Mouse (Mus musculus): ENCODE measurements around the gene Gca. TPM values are rescaled to one million over a fixed set of nuclear protein-coding genes. Genes with fewer than 3 reads are reported as not detected.

Gene Gca
- polyA plus RNA-seq (2016; fragmentation: Nextera tagmentation; extraction: Ambion mirVana) = 0.41 and 0.52 TPM in 2 replicates

DNA sequence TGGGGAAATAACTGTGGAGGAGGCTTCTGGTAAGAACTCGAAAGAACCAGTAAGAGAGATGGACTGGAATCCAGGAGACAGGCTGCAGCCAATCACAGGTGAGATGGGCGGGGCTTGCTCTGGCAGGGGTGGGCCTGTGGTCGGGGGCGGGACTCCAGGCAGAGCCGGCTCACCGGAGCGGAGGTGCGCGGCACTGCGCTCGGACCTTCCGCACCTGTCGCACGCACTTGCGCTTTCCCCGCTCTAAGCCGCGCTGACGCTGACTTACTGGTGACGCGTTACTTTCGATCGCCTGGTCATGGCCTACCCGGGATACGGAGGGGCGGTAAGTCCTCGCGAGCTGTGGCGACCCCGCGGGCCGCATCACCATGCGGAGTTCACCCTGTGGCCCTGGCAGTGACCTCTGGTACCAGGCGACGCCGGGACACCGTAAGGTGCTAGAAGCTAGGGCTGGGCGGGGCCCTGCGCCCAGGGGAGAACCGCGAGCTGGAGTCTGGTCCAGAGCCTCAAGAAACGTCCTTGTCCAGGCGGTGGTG lies at the start of gene Gca:
Gene Gca, plus strand, starts transcription at position 151 of the 536 bp plus-strand sequence.
- Histone ChIP-seq H3K27ac (no peak within 1 kb of the TSS), H3K4me1 (replicated peaks) (no peaks in the 10 kb centered on the region), H3K4me2 (peak within 1 kb of the TSS; percentile 98), H3K4me3 (replicated peaks) (peak within 1 kb of the TSS; percentile 55), H3K27me3 (peaks cover 11% of the 10 kb centered on the region), H3K9ac (replicated peaks) (peak within 1 kb of the TSS; percentile 51), H3K9me3 (no peaks in the 10 kb centered on the region), H3K36me3 (no peaks in the 10 kb centered on the region)
- 1% methylated on average over 43 of the region's 43 CpGs for WGBS
- peak; percentile 91 for ATAC-seq (ENCODE audit: insufficient number of reproducible peaks, insufficient read depth, low FRiP score, low TSS enrichment, low read depth)

DNA sequence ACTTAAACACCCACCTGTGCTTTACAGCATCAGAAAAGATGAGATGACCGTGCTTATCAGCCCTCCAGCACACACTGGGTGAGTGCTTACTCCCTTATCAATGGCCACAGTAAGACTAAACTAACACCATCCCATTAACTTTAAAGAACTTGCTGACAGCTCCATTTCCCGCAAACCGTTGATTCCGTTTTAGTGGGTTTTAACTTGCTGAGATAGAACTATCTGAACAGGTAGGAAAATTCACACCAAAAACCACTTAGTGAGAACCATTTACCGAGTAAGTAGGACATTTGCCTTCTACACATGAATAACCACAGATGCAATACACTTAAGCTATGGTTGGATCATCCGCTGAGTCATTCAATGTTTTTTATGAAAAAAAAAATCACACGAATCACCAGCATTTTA lies 45.1 kb upstream of the Gca start:
- Histone ChIP-seq H3K36me3 (no peaks in the 10 kb centered on the region), H3K27me3 (no peaks in the 10 kb centered on the region), H3K4me2 (no peak overlapping the region), H3K4me3 (replicated peaks) (no peak overlapping the region), H3K9me3 (no peaks in the 10 kb centered on the region), H3K27ac (no peak overlapping the region), H3K9ac (replicated peaks) (no peak overlapping the region), H3K4me1 (replicated peaks) (no peaks in the 10 kb centered on the region)
- no peak for ATAC-seq (ENCODE audit: insufficient number of reproducible peaks, insufficient read depth, low FRiP score, low TSS enrichment, low read depth)
- WGBS = 83% methylated on average over 7 of the region's 7 CpGs

DNA sequence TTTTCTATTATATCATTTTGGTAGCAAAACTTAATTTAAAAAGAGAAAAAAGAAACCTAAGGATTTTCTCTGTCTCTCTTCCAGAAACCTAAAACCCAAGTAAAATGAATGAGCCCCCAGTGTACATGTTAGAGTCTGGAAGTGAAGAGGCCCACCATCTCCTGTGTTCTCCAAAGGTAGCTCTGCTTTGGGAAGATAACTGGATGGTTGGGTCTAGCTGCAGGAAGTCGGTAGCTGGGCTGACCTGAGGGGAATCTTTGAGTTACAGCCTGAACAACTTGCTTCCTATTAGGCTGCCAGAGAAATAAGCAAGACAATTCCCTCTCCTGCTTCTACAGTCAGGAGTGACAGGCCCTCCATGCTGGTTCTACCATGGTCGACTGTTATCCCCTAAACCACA lies 44.4 kb upstream of the Gca start:
- no peaks in the 10 kb centered on the region for H3K4me1 ChIP-seq (replicated peaks)
- no peaks in the 10 kb centered on the region for H3K27me3 ChIP-seq
- no peak overlapping the region for H3K4me3 ChIP-seq (replicated peaks)
- H3K9me3 ChIP-seq = no peaks in the 10 kb centered on the region
- no peak overlapping the region for H3K27ac ChIP-seq
- H3K9ac ChIP-seq (replicated peaks) = no peak overlapping the region
- no peak for ATAC-seq (ENCODE audit: insufficient number of reproducible peaks, insufficient read depth, low FRiP score, low TSS enrichment, low read depth)
- H3K36me3 ChIP-seq = no peaks in the 10 kb centered on the region
- WGBS = 36% methylated on average over 2 of the region's 2 CpGs
- no peak overlapping the region for H3K4me2 ChIP-seq

DNA sequence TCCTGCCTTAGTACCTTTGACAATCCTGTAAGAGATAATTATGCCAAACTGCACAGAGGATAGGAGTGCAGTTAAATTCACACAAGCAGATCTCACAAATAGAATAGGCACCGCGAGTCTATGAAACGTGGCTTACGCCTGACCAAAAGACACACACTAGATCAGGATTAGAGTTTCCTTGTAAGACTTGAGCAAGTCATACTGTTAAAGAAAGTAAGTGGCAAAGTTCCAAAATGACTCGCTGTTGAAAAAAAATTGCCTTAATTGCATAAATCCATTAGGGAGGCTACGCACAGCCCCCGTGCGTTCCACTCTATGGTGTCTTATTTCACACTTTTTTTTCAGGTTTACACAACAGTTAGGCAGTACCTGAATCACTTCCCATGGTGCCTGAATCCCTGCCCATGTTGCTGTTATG lies 41.1 kb upstream of the Gca start:
- no peaks in the 10 kb centered on the region for H3K27me3 ChIP-seq
- 71% methylated on average over 8 of the region's 8 CpGs for WGBS
- H3K36me3 ChIP-seq = no peaks in the 10 kb centered on the region
- no peak overlapping the region for H3K4me3 ChIP-seq (replicated peaks)
- ATAC-seq (ENCODE audit: insufficient number of reproducible peaks, insufficient read depth, low FRiP score, low TSS enrichment, low read depth) = no peak
- H3K27ac ChIP-seq = no peak overlapping the region
- H3K4me1 ChIP-seq (replicated peaks) = no peaks in the 10 kb centered on the region
- H3K9ac ChIP-seq (replicated peaks) = no peak overlapping the region
- no peaks in the 10 kb centered on the region for H3K9me3 ChIP-seq
- no peak overlapping the region for H3K4me2 ChIP-seq

DNA sequence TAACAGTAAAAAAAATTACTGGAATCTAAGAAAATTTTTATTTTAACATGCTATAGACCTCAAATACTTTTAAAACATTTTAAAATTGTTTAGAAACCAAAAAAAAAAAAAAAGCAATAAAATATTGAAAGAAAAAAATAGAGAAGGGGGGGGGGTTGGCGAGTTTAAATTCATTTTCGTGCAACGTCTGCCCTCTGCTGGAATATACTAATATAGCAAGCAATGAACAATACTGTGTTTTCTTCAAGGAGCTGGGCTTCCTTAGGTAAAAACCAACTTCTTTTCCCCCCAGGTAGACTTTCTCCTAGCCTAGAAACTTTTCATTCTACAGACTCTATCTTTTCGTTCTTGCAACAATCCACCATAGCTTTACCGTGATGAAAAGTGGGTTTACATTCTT lies 36.4 kb upstream of the Gca start:
- Histone ChIP-seq H3K36me3 (no peaks in the 10 kb centered on the region), H3K9me3 (no peaks in the 10 kb centered on the region), H3K27me3 (no peaks in the 10 kb centered on the region), H3K27ac (no peak overlapping the region), H3K4me3 (replicated peaks) (no peak overlapping the region), H3K4me2 (no peak overlapping the region), H3K4me1 (replicated peaks) (no peaks in the 10 kb centered on the region), H3K9ac (replicated peaks) (no peak overlapping the region)
- ATAC-seq (ENCODE audit: insufficient number of reproducible peaks, insufficient read depth, low FRiP score, low TSS enrichment, low read depth) = no peak
- 10% methylated on average over 5 of the region's 5 CpGs for WGBS

DNA sequence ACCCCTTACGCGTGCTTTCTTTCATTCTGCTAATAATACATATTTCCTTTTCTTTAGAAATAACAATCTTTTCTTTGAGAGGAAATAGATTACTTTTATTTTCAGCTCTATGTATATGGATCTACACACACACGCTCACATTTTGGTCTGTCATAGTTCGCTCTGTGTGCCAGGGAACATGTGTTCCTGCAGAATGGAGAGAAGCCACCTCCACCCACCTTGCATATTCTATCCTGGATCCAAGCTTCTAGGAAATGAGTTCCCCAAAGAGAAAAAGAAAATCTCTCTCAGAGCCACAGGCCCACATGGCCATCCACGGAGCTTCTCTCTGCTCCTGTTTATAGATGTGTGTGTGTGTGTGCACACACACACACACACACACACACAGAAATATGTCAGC lies 35.7 kb upstream of the Gca start:
- WGBS = 91% methylated on average over 5 of the region's 5 CpGs
- H3K36me3 ChIP-seq = no peaks in the 10 kb centered on the region
- no peak for ATAC-seq (ENCODE audit: insufficient number of reproducible peaks, insufficient read depth, low FRiP score, low TSS enrichment, low read depth)
- H3K4me3 ChIP-seq (replicated peaks) = no peak overlapping the region
- no peak overlapping the region for H3K27ac ChIP-seq
- no peaks in the 10 kb centered on the region for H3K4me1 ChIP-seq (replicated peaks)
- H3K9ac ChIP-seq (replicated peaks) = no peak overlapping the region
- H3K27me3 ChIP-seq = no peaks in the 10 kb centered on the region
- H3K4me2 ChIP-seq = no peak overlapping the region
- H3K9me3 ChIP-seq = no peaks in the 10 kb centered on the region

DNA sequence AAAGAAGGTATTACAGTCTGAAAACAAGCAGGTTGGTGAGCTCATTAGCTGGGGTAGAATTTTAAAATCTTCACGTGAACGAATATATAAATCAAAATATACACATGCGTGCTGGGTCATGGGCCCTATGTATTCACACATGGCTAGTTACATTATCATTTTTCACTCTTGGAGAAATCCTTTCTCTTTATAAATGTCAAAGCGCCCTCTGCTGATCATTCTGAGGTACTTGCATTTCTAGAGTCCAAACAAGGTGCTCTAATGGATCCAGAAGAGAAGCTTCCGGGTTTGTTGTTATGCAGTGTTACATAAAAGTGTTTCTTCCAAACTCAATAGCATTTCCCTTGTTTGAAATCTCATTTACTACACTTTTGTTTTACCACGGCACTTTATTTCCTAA lies 33.6 kb upstream of the Gca start:
- H3K27ac ChIP-seq = no peak overlapping the region
- no peaks in the 10 kb centered on the region for H3K4me1 ChIP-seq (replicated peaks)
- no peaks in the 10 kb centered on the region for H3K36me3 ChIP-seq
- no peaks in the 10 kb centered on the region for H3K27me3 ChIP-seq
- no peak for ATAC-seq (ENCODE audit: insufficient number of reproducible peaks, insufficient read depth, low FRiP score, low TSS enrichment, low read depth)
- 27% methylated on average over 6 of the region's 6 CpGs for WGBS
- no peak overlapping the region for H3K9ac ChIP-seq (replicated peaks)
- no peak overlapping the region for H3K4me3 ChIP-seq (replicated peaks)
- H3K9me3 ChIP-seq = no peaks in the 10 kb centered on the region
- H3K4me2 ChIP-seq = no peak overlapping the region

DNA sequence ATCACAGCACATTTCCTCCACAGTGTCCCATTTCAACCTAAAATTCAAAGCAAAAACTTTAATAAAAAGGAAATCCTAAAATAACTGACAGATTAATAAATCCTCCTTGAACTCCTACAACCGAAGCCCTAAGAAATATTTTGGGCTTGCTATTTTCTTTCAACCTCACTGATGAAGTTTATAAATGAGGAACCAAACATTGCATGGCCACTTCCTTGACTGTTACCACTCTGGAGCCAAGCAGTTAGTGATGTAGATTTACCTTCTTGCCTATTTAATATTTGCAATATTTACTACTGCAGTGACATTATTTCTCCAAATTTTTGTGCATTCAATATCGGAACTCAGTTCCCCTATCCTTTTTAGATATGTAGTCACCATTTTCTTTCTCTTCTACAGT lies 24.2 kb upstream of the Gca start:
- Histone ChIP-seq H3K4me3 (replicated peaks) (no peak overlapping the region), H3K36me3 (no peaks in the 10 kb centered on the region), H3K9ac (replicated peaks) (no peak overlapping the region), H3K4me2 (no peak overlapping the region), H3K27ac (no peak overlapping the region), H3K9me3 (no peaks in the 10 kb centered on the region), H3K4me1 (replicated peaks) (no peaks in the 10 kb centered on the region), H3K27me3 (no peaks in the 10 kb centered on the region; the same call in 1 of the 2 replicates)
- 84% methylated on average over 2 of the region's 2 CpGs for WGBS
- no peak for ATAC-seq (ENCODE audit: insufficient number of reproducible peaks, insufficient read depth, low FRiP score, low TSS enrichment, low read depth)

DNA sequence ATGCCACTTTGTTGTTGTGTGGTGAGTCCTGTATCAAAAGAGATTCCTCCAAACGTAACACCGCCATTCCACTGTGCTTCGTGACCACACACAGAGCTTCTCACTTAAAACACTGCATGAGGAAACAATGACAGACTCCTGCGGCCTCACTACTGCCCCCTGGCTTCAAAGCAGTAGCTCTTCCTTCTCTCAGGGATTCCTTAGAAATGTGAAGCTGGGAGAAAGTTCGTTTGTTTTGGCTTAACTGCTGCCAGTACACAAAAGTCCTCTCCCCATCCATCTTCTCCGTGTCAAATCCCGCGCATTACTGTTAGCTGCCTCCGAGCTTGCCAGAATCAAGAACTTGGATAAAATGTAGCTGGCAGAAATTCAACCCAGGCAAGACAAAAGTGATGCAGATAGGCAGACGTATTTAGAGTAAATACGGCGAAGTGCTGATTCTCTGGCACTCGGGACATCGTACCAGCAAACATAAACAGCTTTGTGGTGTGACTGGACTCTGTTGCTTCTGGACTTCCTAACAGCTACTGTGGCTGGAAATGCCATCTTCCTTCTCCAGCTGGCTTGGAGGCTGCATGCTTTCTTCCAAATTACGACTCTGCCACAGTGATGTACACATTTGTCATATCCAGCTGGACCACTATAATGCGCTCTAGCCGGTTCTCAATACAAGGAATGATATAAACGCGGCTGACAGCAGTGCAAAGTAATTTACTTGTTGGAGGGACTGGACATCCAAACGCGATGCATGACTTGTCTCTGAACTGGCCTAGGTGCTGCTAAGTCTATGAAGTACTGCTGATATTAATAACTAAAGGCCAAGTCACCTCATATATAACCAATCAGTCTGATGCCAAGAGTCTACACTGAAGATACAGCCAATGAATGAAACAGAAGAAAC lies 20.4 kb upstream of the Gca start:
- WGBS = 50% methylated on average over 21 of the region's 21 CpGs

DNA sequence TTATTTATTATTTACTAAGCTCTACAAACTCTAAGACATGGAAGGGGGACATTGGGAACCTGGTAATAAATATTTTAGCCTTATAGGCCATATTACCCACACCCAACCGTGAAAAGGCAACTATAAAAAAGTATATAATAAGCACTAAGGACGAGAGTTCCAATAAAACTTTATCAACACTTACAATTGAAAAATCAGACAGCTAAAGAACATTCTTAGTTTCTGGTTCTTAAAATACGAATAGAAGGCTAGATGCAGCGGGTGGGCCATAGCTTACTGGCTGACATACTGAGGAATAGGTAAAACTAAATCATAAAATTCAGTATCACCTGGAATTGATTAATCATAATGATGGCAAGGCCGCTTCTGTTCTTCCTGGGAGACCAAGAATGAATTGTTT lies 19.2 kb upstream of the Gca start:
- ATAC-seq (ENCODE audit: insufficient number of reproducible peaks, insufficient read depth, low FRiP score, low TSS enrichment, low read depth) = no peak
- no peak overlapping the region for H3K4me3 ChIP-seq (replicated peaks)
- H3K9me3 ChIP-seq = no peaks in the 10 kb centered on the region
- H3K27me3 ChIP-seq = peaks cover 7% of the 10 kb centered on the region; the same call in 1 of the 2 replicates
- H3K4me2 ChIP-seq = no peak overlapping the region
- no peak overlapping the region for H3K9ac ChIP-seq (replicated peaks)
- H3K36me3 ChIP-seq = no peaks in the 10 kb centered on the region
- H3K4me1 ChIP-seq (replicated peaks) = no peaks in the 10 kb centered on the region; the same call in 1 of the 2 replicates
- WGBS = 74% methylated on average over 5 of the region's 5 CpGs
- H3K27ac ChIP-seq = no peak overlapping the region

More for the DNA sequence above, 20.4 kb upstream of the Gca start:
- Histone ChIP-seq H3K4me1 (replicated peaks) (no peaks in the 10 kb centered on the region; the same call in 1 of the 2 replicates), H3K27me3 (peaks cover 7% of the 10 kb centered on the region; the same call in 1 of the 2 replicates), H3K9me3 (no peaks in the 10 kb centered on the region), H3K36me3 (no peaks in the 10 kb centered on the region), H3K27ac (no peak overlapping the region), H3K4me2 (no peak overlapping the region), H3K4me3 (replicated peaks) (no peak overlapping the region), H3K9ac (replicated peaks) (no peak overlapping the region)
- no peak for ATAC-seq (ENCODE audit: insufficient number of reproducible peaks, insufficient read depth, low FRiP score, low TSS enrichment, low read depth)

DNA sequence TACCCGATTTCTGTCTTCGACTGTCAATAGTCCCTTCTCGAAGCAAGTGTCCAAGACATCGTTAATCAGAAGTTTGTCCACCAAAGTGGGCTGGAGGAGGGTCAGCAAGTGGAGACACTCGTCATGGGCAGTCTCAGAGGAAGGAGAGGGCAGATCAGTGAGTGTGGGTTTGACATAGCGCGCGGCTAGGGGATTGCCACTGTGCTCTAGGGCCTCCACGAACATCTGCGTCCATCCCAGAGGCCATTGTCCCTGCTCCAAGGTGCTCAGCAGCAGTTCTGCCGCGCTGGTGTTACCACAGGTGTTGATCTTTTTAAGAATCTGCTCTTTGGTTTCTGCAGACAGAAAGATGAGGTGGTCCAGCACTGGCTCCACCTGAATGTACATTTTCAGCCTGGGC lies 18.6 kb upstream of the Gca start:
- peak overlapping the region; percentile 43 for H3K4me3 ChIP-seq (replicated peaks)
- H3K4me2 ChIP-seq = peak overlapping the region; percentile 61
- no peaks in the 10 kb centered on the region; the same call in 1 of the 2 replicates for H3K4me1 ChIP-seq (replicated peaks)
- WGBS = 33% methylated on average over 12 of the region's 12 CpGs
- H3K27me3 ChIP-seq = peaks cover 7% of the 10 kb centered on the region; the same call in 1 of the 2 replicates
- no peaks in the 10 kb centered on the region for H3K9me3 ChIP-seq
- H3K27ac ChIP-seq = no peak overlapping the region
- peak; percentile 56; the same call in 1 of the 2 replicates for ATAC-seq (ENCODE audit: insufficient number of reproducible peaks, insufficient read depth, low FRiP score, low TSS enrichment, low read depth)
- peak overlapping the region; percentile 45; the same call in 1 of the 2 replicates for H3K9ac ChIP-seq (replicated peaks)
- H3K36me3 ChIP-seq = no peaks in the 10 kb centered on the region

Measured in limb, embryonic 12.5 days (tissue).